Mouse (Mus musculus): ENCODE data around the gene Lmx1a.

GRCm38 (mm10) chr1:167689262-167690137, 463 bp downstream of the Lmx1a start:
- TF ChIP-seq CTCF (IDR thresholded peaks at IDR 0.05; ENCODE audit: borderline replicate concordance, insufficient read depth, low read length) (no peak), POLR2A (IDR thresholded peaks at IDR 0.05; ENCODE audit: low read depth, low read length) (no peak)
